Mouse (Mus musculus) liver, embryonic 11.5 days (tissue): ENCODE measurements around the gene Gm28051. TPM values are rescaled to one million over a fixed set of nuclear protein-coding genes. Genes with fewer than 3 reads are reported as not detected.

ENCODE experiments used
- ATAC-seq: fragments of 200-750 bp; cut with Nextera tagmentation; replicated peaks from 2 replicates; pipeline ENCODE4 v1.8.0; 2017; ENCODE audit warnings: moderate number of reproducible peaks, mild to moderate bottlenecking, moderate TSS enrichment, moderate library complexity; ENCODE audit not compliant: low FRiP score
- DNase-seq: peaks from one replicate; pipeline ENCODE4 v3.0.0-alpha.2; 2017; ENCODE audit warnings: low spot score
- H3K27ac ChIP-seq: fragments of 300-500 bp; sonication (generic); 2 replicates; pipeline ENCODE4 v1.5.1; 2014; ENCODE audit warnings: mild to moderate bottlenecking, low read depth, low read length, control low read depth
- H3K27me3 ChIP-seq: fragments of 300-500 bp; sonication (generic); replicated peaks from 2 replicates; pipeline ENCODE4 v1.6.1; 2014; ENCODE audit warnings: low read length, mixed read lengths; ENCODE audit not compliant: control insufficient read depth, insufficient read depth
- H3K36me3 ChIP-seq: fragments of 300-500 bp; sonication (generic); 2 replicates; pipeline ENCODE4 v1.6.1; 2014; ENCODE audit warnings: mild to moderate bottlenecking, low read length, moderate library complexity, mixed read lengths; ENCODE audit not compliant: control insufficient read depth, insufficient read depth
- H3K4me1 ChIP-seq: fragments of 300-500 bp; sonication (generic); replicated peaks from 2 replicates; pipeline ENCODE4 v1.6.1; 2014; ENCODE audit warnings: low read length, mixed read lengths; ENCODE audit not compliant: control insufficient read depth, insufficient read depth
- H3K4me2 ChIP-seq: fragments of 300-500 bp; sonication (generic); 2 replicates; pipeline ENCODE4 v1.6.1; 2014; ENCODE audit warnings: mild to moderate bottlenecking, control low read depth, moderate library complexity
- H3K4me3 ChIP-seq: fragments of 300-500 bp; sonication (generic); 2 replicates; pipeline ENCODE4 v1.5.1; 2014; ENCODE audit warnings: low read depth, low read length, control low read depth
- H3K9ac ChIP-seq: fragments of 300-500 bp; sonication (generic); 2 replicates; pipeline ENCODE4 v1.6.1; 2014; ENCODE audit warnings: low read depth, low read length, control low read depth
- H3K9me3 ChIP-seq: fragments of 300-500 bp; sonication (generic); 2 replicates; pipeline ENCODE4 v1.6.1; 2016; ENCODE audit warnings: low read length, inconsistent platforms, mixed read lengths; ENCODE audit not compliant: control insufficient read depth
- WGBS: fragments of 180-500 bp; shearing (Covaris S2); extraction: QIAGEN DNeasy Blood & Tissue Kit; methylation state at CpG from one replicate; pipeline ENCODE4 v1.1.7; 2014; 5-methylcytosine and 5-hydroxymethylcytosine counted together
- polyA plus RNA-seq: library from polyadenylated mRNA; unstranded; fragments of >200 nt; fragmentation: Nextera tagmentation; extraction: Ambion mirVana; gene quantifications from 2 replicates; pipeline ENCODE4 v1.2.1, GENCODE M21; 2014

Gm28051 gene
- polyA plus RNA-seq: not detected in 2 replicates

GRCm38 (mm10) chr12:102757689-102758402 lies at the start of gene Gm28051, which contains the start of the genes Gon7 and Ubr7:
TSS of gene Gm28051 (minus strand) at chr12:102757765.
TSS of gene Gon7 (minus strand) at chr12:102757803.
TSS of gene Ubr7 (plus strand) at chr12:102757967.
- ATAC-seq: peak; percentile 91
- peak; percentile 98 for DNase-seq
- peaks cover 2% of the 10 kb centered on the region; the same call in 1 of the 2 replicates for H3K4me1 ChIP-seq

GRCm38 (mm10) chr12:102799528-102799927 lies 42.0 kb upstream of the Gm28051 start:
- H3K9me3 ChIP-seq: no peaks in the 10 kb centered on the region
- peaks cover 2% of the 10 kb centered on the region; the same call in 1 of the 2 replicates for H3K36me3 ChIP-seq
- H3K27me3 ChIP-seq: no peaks in the 10 kb centered on the region
- H3K9ac ChIP-seq: no peak overlapping the region
- no peak overlapping the region for H3K4me3 ChIP-seq
- ATAC-seq (peak; percentile 41; the same call in 1 of the 2 replicates), DNase-seq (no peak)
- WGBS: 63% methylated on average over 2 of the region's 2 CpGs
- no peaks in the 10 kb centered on the region for H3K4me1 ChIP-seq
- H3K27ac ChIP-seq: no peak overlapping the region
- H3K4me2 ChIP-seq: no peak overlapping the region

More at GRCm38 (mm10) chr12:102757689-102758402, at the start of gene Gm28051, which contains the start of the genes Gon7 and Ubr7:
- WGBS: under 1% methylated on average over 73 of the region's 73 CpGs
- Histone ChIP-seq H3K36me3 (no peaks in the 10 kb centered on the region; the same call in 1 of the 2 replicates), H3K4me3 (peak within 1 kb of the TSS; percentile 84), H3K4me2 (peak within 1 kb of the TSS; percentile 82), H3K9me3 (no peaks in the 10 kb centered on the region), H3K27me3 (no peaks in the 10 kb centered on the region), H3K9ac (peak within 1 kb of the TSS; percentile 88), H3K27ac (peak within 1 kb of the TSS; percentile 79)

GRCm38 (mm10) chr12:102787927-102788326 lies 30.4 kb upstream of the Gm28051 start:
- Histone ChIP-seq H3K27ac (no peak overlapping the region), H3K4me3 (no peak overlapping the region), H3K9ac (no peak overlapping the region), H3K4me2 (no peak overlapping the region), H3K4me1 (no peaks in the 10 kb centered on the region), H3K36me3 (peaks cover 26% of the 10 kb centered on the region), H3K9me3 (no peaks in the 10 kb centered on the region), H3K27me3 (no peaks in the 10 kb centered on the region)
- ATAC-seq (peak; percentile 39; the same call in 1 of the 2 replicates), DNase-seq (no peak)
- 77% methylated on average over 7 of the region's 7 CpGs for WGBS

- Histone ChIP-seq H3K9ac (no peak overlapping the region), H3K4me1 (no peaks in the 10 kb centered on the region), H3K4me2 (no peak overlapping the region), H3K9me3 (no peaks in the 10 kb centered on the region), H3K4me3 (no peak overlapping the region), H3K27me3 (no peaks in the 10 kb centered on the region), H3K36me3 (peaks cover 20% of the 10 kb centered on the region), H3K27ac (no peak overlapping the region)
- no peak for DNase-seq
- 88% methylated on average over 5 of the region's 5 CpGs for WGBS
- no peak for ATAC-seq
Measured at GRCm38 (mm10) chr12:102785593-102785985, 28.0 kb upstream of the Gm28051 start.

- Histone ChIP-seq H3K4me1 (no peaks in the 10 kb centered on the region), H3K9me3 (no peaks in the 10 kb centered on the region), H3K9ac (no peak overlapping the region), H3K4me3 (no peak overlapping the region), H3K4me2 (no peak overlapping the region), H3K27me3 (no peaks in the 10 kb centered on the region), H3K36me3 (peaks cover 16% of the 10 kb centered on the region; the same call in 1 of the 2 replicates), H3K27ac (no peak overlapping the region)
- DNase-seq (no peak), ATAC-seq (no peak)
- WGBS: 84% methylated on average over 19 of the region's 19 CpGs
Measured at GRCm38 (mm10) chr12:102784899-102785592, 27.5 kb upstream of the Gm28051 start.

GRCm38 (mm10) chr12:102782841-102783240 lies 25.3 kb upstream of the Gm28051 start:
- WGBS: 91% methylated on average over 5 of the region's 5 CpGs
- Histone ChIP-seq H3K27ac (no peak overlapping the region), H3K9ac (no peak overlapping the region)

GRCm38 (mm10) chr12:102779452-102779851 lies 21.9 kb upstream of the Gm28051 start:
- Histone ChIP-seq H3K4me1 (no peaks in the 10 kb centered on the region), H3K4me3 (no peak overlapping the region), H3K9me3 (no peaks in the 10 kb centered on the region), H3K27ac (no peak overlapping the region), H3K4me2 (no peak overlapping the region), H3K9ac (no peak overlapping the region), H3K27me3 (no peaks in the 10 kb centered on the region), H3K36me3 (peaks cover 13% of the 10 kb centered on the region)
- DNase-seq (no peak), ATAC-seq (peak; percentile 68)
- WGBS: 31% methylated on average over 3 of the region's 3 CpGs

More at GRCm38 (mm10) chr12:102782841-102783240, 25.3 kb upstream of the Gm28051 start:
- Histone ChIP-seq H3K4me3 (no peak overlapping the region), H3K36me3 (peaks cover 11% of the 10 kb centered on the region), H3K4me1 (no peaks in the 10 kb centered on the region), H3K27me3 (no peaks in the 10 kb centered on the region), H3K4me2 (no peak overlapping the region), H3K9me3 (no peaks in the 10 kb centered on the region)
- ATAC-seq: no peak
- no peak for DNase-seq

- H3K4me3 ChIP-seq: no peak overlapping the region
- no peak overlapping the region for H3K27ac ChIP-seq
- DNase-seq (no peak), ATAC-seq (no peak)
- H3K4me1 ChIP-seq: no peaks in the 10 kb centered on the region
- 84% methylated on average over 5 of the region's 5 CpGs for WGBS
- H3K9me3 ChIP-seq: no peaks in the 10 kb centered on the region
- no peak overlapping the region for H3K9ac ChIP-seq
- no peaks in the 10 kb centered on the region for H3K27me3 ChIP-seq
- H3K4me2 ChIP-seq: no peak overlapping the region
- H3K36me3 ChIP-seq: peaks cover 15% of the 10 kb centered on the region
Measured at GRCm38 (mm10) chr12:102778151-102778550, 20.6 kb upstream of the Gm28051 start.
